Mouse (Mus musculus) myocyte (in vitro differentiated cells): Measurements from ENCODE around the gene Fnbp1l.

Experiments used
- CEBPB ChIP-seq: IDR thresholded peaks from 2 replicates; pipeline ENCODE4 v1.6.1; 2011; ENCODE audit warnings: mild to moderate bottlenecking, moderate library complexity; ENCODE audit not compliant: poor library complexity, insufficient read depth, severe bottlenecking
- E2F4 ChIP-seq: IDR thresholded peaks from one replicate; pipeline ENCODE4 v1.6.1; 2011; ENCODE audit warnings: mild to moderate bottlenecking, control low read depth, moderate library complexity; ENCODE audit not compliant: insufficient read depth
- MAX ChIP-seq: IDR thresholded peaks from one replicate; pipeline ENCODE4 v1.6.1; 2011; ENCODE audit warnings: low read depth, mild to moderate bottlenecking, control low read depth
- MYOD1 ChIP-seq, 3 experiments: IDR thresholded peaks; one replicate each; pipeline ENCODE4 v1.6.1; 2011; ENCODE audit warnings: control low read depth in 2 of 3, low read depth in 2 of 3, mild to moderate bottlenecking in 2 of 3, moderate library complexity in 1 of 3; ENCODE audit not compliant: insufficient read length in 2 of 3, control insufficient read depth in 1 of 3
- POLR2A ChIP-seq: IDR thresholded peaks from one replicate; pipeline ENCODE4 v1.6.1; 2011; ENCODE audit warnings: low read depth, mild to moderate bottlenecking, control low read depth, moderate library complexity; ENCODE audit not compliant: insufficient read length
- POLR2AphosphoS2 ChIP-seq: IDR thresholded peaks from one replicate; pipeline ENCODE4 v1.6.1; 2011; ENCODE audit warnings: low read depth, control low read depth; ENCODE audit not compliant: insufficient read length
- USF1 ChIP-seq: IDR thresholded peaks from one replicate; pipeline ENCODE4 v1.6.1; 2011; ENCODE audit warnings: low read depth, mild to moderate bottlenecking, control low read depth, moderate library complexity

- TF ChIP-seq POLR2A, result no peak
- TF ChIP-seq MYOD1 (IDR thresholded peaks at IDR 0.05; ENCODE audit: control insufficient read depth in 1 of 3, insufficient read length in 2 of 3, low read depth in 2 of 3), result no peak
- no peak for TF ChIP-seq USF1
- no peak for TF ChIP-seq MAX
- TF ChIP-seq CEBPB, result peak; percentile 88
- TF ChIP-seq E2F4, result no peak
- TF ChIP-seq POLR2AphosphoS2, result no peak
Observed at GRCm38 (mm10) chr3:122586918-122587641, 32.4 kb downstream of the Fnbp1l start.
